Mouse (Mus musculus) G1E (cell line): ENCODE results near the gene Prr15l.

Source experiments
- CTCF ChIP-seq: IDR thresholded peaks from 2 replicates; pipeline ENCODE4 v1.5.1; 2012; ENCODE audit warnings: low read depth, low read length, inconsistent platforms, mixed read lengths
- POLR2AphosphoS5 ChIP-seq: IDR thresholded peaks from 2 replicates; pipeline ENCODE4 v1.6.1; 2012; ENCODE audit warnings: low read depth, low read length, inconsistent platforms; ENCODE audit not compliant: insufficient replicate concordance

DNA sequence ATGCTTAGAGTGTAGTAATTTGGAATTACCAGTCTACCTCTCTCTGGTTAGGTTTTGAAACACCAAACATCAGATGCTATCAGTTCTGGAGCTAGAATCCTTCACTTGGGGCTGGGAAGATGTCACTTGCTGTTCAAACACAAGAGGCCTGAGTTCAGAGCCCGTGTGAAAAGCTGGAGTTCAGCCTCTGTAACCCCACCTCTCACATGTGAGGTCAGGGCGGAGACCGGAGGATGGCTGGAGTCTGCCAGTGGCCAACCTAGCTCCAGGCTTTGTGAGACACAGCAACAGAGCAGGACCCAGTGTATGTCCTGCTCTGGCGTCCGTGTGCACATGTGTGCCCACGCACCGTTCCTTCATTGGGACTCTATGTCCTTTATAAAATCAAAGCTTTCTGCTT is 51.4 kb downstream of the Prr15l start:
- no peak for TF ChIP-seq CTCF
- no peak for TF ChIP-seq POLR2AphosphoS5
